Mouse (Mus musculus): ENCODE results near the gene Leng1. TPM values are rescaled to one million over a fixed set of nuclear protein-coding genes. Genes with fewer than 3 reads are reported as not detected.
"Not testable (repeated sequence)": the region's sequence is repeated elsewhere in the genome, so short reads cannot be mapped to it uniquely, and the experiment has no call there.

Leng1 gene
- polyA plus RNA-seq (2015; fragmentation: Nextera tagmentation; extraction: Ambion mirVana): 17.0 and 18.3 TPM in 2 replicates

DNA sequence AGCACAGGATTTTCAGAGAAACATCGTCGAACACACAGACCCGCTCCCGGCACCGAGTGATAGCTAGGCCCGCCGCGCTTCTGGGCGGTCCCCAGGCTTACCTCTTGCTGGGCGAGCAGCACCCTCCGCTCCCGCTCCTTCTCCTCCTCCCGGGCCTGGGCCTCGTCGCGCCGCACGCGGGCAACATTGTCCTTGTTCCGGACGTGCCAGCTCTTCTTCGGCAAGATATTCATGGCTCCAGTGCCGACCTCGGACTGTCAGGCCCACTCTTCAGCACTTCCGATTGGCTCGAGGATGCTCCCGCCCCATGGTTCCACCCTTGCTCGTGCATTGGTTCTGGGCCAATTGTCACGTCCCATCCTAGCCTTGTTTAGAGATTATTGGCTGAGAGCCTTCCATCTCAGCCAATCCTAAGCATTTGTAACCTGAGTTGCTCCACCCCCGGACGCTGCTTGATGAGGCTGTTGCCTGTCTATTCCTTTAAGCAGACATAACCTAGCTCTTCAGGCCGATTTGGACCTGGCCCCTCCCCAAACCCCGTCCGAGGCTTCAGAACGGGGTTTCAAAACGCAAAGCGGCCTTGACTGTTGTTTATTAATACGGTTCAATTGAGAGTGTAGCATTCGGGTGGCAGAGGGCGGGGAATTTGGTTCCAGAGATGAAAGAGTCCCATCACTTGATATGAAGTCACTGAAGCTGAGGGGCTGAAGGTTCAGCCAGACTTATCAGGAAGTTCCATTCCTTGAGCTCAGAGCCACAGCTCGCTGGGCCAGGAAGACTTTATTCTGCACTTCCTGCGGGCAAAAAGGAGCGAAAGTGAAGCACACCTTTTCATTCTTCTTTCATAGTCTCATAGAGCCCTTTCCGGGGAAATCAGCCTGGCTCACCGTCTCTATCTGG lies at the start of gene Leng1:
Gene Leng1, minus strand, starts transcription at position 626 of the 900 bp plus-strand sequence.
- no peaks in the 10 kb centered on the region for H3K27me3 ChIP-seq (replicated peaks)
- peak within 1 kb of the TSS; percentile 75 for H3K4me2 ChIP-seq
- H3K36me3 ChIP-seq: peaks cover 34% of the 10 kb centered on the region
- peak; percentile 95 for ATAC-seq (ENCODE audit: extremely low read depth, insufficient number of reproducible peaks, low FRiP score, low TSS enrichment)
- H3K9ac ChIP-seq: peak within 1 kb of the TSS; percentile 94
- H3K9me3 ChIP-seq: no peaks in the 10 kb centered on the region
- peak within 1 kb of the TSS; percentile 95 for H3K27ac ChIP-seq (replicated peaks)
- 3% methylated on average over 45 of the region's 45 CpGs for WGBS
- H3K4me3 ChIP-seq: peak within 1 kb of the TSS; percentile 79
- H3K4me1 ChIP-seq: peaks cover 38% of the 10 kb centered on the region

GRCm38 (mm10) chr7:3715249-3715648 lies 49.6 kb upstream of the Leng1 start:
- 27% methylated on average over 1 of the region's 1 CpGs for WGBS
- no peaks in the 10 kb centered on the region for H3K36me3 ChIP-seq
- H3K4me3 ChIP-seq: no peak overlapping the region
- H3K9me3 ChIP-seq: no peaks in the 10 kb centered on the region
- H3K27me3 ChIP-seq (replicated peaks): no peaks in the 10 kb centered on the region
- no peak overlapping the region for H3K27ac ChIP-seq (replicated peaks)
- H3K9ac ChIP-seq: no peak overlapping the region
- no peak for ATAC-seq (ENCODE audit: extremely low read depth, insufficient number of reproducible peaks, low FRiP score, low TSS enrichment)
- no peaks in the 10 kb centered on the region for H3K4me1 ChIP-seq
- H3K4me2 ChIP-seq: no peak overlapping the region

DNA sequence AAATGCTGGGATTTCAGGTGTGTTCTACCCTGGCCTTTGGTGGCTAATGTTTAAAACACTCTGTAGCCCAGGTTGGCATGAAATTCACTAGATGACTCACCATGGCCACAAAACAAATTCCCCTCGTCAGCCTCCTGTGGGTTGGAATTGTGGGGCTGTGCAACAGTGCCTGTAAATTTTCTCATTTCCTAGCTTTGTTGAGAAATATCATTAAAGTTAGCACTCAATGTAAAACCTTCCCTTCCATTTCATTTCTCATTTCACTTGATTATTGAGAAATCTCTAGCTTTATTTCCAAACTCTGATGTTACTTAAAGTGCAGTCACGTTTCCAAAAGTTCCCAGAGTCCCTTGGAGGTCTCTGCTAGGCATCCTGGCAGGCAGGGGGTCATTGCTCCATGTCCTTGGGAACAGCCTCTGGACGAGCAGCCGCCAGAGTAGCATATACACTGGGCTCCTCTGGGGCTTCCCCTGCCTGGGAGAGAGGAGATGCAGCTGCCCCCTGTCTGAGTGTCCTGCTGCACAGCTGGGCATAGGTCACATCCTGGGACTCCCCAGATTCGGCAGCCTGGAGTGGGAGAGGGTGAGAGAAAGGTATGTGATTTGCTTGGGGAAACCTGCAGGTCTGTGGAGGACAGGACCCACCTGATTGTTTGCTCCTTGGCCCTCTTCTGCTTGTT lies 46.8 kb upstream of the Leng1 start:
- H3K4me2 ChIP-seq: no peak overlapping the region
- H3K27me3 ChIP-seq (replicated peaks): no peaks in the 10 kb centered on the region
- no peak for ATAC-seq (ENCODE audit: extremely low read depth, insufficient number of reproducible peaks, low FRiP score, low TSS enrichment)
- WGBS: 35% methylated on average over 5 of the region's 5 CpGs
- no peaks in the 10 kb centered on the region for H3K9me3 ChIP-seq
- H3K9ac ChIP-seq: no peak overlapping the region
- no peaks in the 10 kb centered on the region for H3K4me1 ChIP-seq
- H3K27ac ChIP-seq (replicated peaks): no peak overlapping the region
- H3K4me3 ChIP-seq: no peak overlapping the region
- peaks cover 10% of the 10 kb centered on the region for H3K36me3 ChIP-seq

DNA sequence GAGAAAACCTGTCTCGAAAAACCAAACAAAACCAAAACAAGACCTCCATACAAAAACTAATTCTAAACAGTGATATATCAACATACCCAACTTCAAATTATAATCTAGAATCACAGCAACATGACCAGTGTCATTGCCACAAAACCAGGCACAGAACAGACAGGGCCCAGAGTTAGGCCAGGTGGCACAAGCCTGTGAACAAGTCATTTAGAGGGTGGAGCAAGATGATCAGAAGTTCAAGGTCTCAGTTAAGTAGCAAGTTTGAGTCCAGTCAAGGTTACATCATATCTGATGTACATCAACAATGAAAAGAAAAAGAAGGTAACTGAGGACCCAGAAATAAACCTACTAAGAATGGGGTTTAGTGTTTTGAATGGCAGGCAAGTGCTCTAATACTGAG lies 43.4 kb upstream of the Leng1 start:
- Histone ChIP-seq H3K9ac (no peak overlapping the region), H3K9me3 (no peaks in the 10 kb centered on the region), H3K4me2 (no peak overlapping the region), H3K27ac (replicated peaks) (no peak overlapping the region), H3K4me3 (no peak overlapping the region), H3K27me3 (replicated peaks) (no peaks in the 10 kb centered on the region), H3K4me1 (peaks cover 21% of the 10 kb centered on the region), H3K36me3 (peaks cover 40% of the 10 kb centered on the region)
- no peak for ATAC-seq (ENCODE audit: extremely low read depth, insufficient number of reproducible peaks, low FRiP score, low TSS enrichment)
- WGBS: 85% methylated on average over 1 of the region's 1 CpGs

DNA sequence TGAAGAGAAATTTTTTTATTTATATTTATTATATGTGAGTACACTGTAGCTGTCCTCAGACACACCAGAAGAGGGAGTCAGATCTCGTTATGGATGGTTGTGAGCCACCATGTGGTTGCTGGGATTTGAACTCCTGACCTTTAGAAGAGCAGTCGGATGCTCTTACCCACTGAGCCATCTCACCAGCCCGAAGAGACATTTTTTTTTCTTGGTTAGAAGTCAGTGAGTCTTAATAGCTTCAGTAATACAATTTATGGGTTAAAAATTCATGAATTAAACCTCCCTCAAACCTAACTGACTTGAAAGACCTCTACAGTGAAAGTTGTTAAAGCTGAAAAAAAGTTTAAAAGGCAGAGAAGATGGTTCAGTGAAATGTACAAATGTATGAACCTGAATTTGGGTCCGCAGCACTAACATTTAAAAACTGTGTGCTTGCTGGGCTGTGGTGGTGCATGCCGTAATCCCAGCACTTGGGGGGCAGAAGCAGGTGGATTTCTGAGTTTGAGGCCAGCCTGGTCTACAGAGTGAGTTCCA lies 42.9 kb upstream of the Leng1 start:
- not testable (repeated sequence) for H3K4me3 ChIP-seq; H3K9me3 ChIP-seq; ATAC-seq (ENCODE audit: extremely low read depth, insufficient number of reproducible peaks, low FRiP score, low TSS enrichment); H3K27ac ChIP-seq (replicated peaks); H3K9ac ChIP-seq; H3K4me2 ChIP-seq; H3K27me3 ChIP-seq (replicated peaks)
- Histone ChIP-seq H3K4me1 (peaks cover 21% of the 10 kb centered on the region), H3K36me3 (peaks cover 40% of the 10 kb centered on the region)
- WGBS: 48% methylated on average over 5 of the region's 5 CpGs

GRCm38 (mm10) chr7:3707568-3708413 lies 42.2 kb upstream of the Leng1 start:
- no peaks in the 10 kb centered on the region for H3K9me3 ChIP-seq
- H3K4me3 ChIP-seq: no peak overlapping the region
- peaks cover 40% of the 10 kb centered on the region for H3K36me3 ChIP-seq
- H3K4me2 ChIP-seq: no peak overlapping the region
- ATAC-seq (ENCODE audit: extremely low read depth, insufficient number of reproducible peaks, low FRiP score, low TSS enrichment): no peak
- peaks cover 21% of the 10 kb centered on the region for H3K4me1 ChIP-seq
- no peak overlapping the region for H3K27ac ChIP-seq (replicated peaks)
- H3K27me3 ChIP-seq (replicated peaks): no peaks in the 10 kb centered on the region
- H3K9ac ChIP-seq: no peak overlapping the region
- WGBS: 40% methylated on average over 7 of the region's 7 CpGs

GRCm38 (mm10) chr7:3707027-3707426 lies 41.4 kb upstream of the Leng1 start:
- WGBS: 42% methylated on average over 4 of the region's 4 CpGs
- Histone ChIP-seq H3K9ac (no peak overlapping the region), H3K4me3 (no peak overlapping the region), H3K4me1 (peaks cover 21% of the 10 kb centered on the region), H3K27me3 (replicated peaks) (no peaks in the 10 kb centered on the region), H3K27ac (replicated peaks) (0 out of 2 replicates have a peak overlapping the region, but pooled peaks have one; percentile 9), H3K36me3 (peaks cover 41% of the 10 kb centered on the region), H3K9me3 (no peaks in the 10 kb centered on the region), H3K4me2 (peak overlapping the region; percentile 78; the same call in 1 of the 2 replicates)
- no peak for ATAC-seq (ENCODE audit: extremely low read depth, insufficient number of reproducible peaks, low FRiP score, low TSS enrichment)

- Histone ChIP-seq H3K9me3 (no peaks in the 10 kb centered on the region), H3K4me2 (peak overlapping the region; percentile 78), H3K27ac (replicated peaks) (peak overlapping the region; percentile 33; the same call in 1 of the 2 replicates), H3K36me3 (peaks cover 47% of the 10 kb centered on the region), H3K4me1 (peaks cover 21% of the 10 kb centered on the region), H3K27me3 (replicated peaks) (no peaks in the 10 kb centered on the region), H3K9ac (peak overlapping the region; percentile 96), H3K4me3 (peak overlapping the region; percentile 90)
- no peak for ATAC-seq (ENCODE audit: extremely low read depth, insufficient number of reproducible peaks, low FRiP score, low TSS enrichment)
- WGBS: 60% methylated on average over 11 of the region's 11 CpGs
Observed at GRCm38 (mm10) chr7:3706343-3706934, 40.8 kb upstream of the Leng1 start.

DNA sequence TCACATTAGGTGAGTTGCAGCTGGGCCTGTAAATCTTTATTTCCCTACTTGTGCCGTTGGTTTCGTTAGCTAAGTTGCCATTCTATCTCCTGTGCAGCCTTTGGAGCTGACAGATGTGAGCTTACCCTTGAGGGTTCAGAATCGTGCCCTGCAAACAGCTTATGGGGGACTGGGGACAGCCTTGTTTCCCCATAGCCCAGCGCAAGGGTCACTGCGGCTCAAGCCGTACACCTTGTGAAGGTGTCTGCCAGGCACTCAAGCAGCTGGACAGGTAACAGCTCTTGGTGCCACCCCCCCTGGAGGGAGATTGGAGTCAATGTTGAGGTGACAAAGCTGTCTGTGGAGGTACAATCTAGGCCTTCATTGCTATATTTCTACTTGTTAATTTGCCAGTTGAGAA lies 40.3 kb upstream of the Leng1 start:
- no peak for ATAC-seq (ENCODE audit: extremely low read depth, insufficient number of reproducible peaks, low FRiP score, low TSS enrichment)
- Histone ChIP-seq H3K4me2 (peak overlapping the region; percentile 78), H3K4me1 (peaks cover 21% of the 10 kb centered on the region), H3K27me3 (replicated peaks) (no peaks in the 10 kb centered on the region), H3K36me3 (peaks cover 52% of the 10 kb centered on the region), H3K9me3 (no peaks in the 10 kb centered on the region), H3K4me3 (peak overlapping the region; percentile 90), H3K9ac (peak overlapping the region; percentile 96), H3K27ac (replicated peaks) (0 out of 2 replicates have a peak overlapping the region, but pooled peaks have one; percentile 33)
- 37% methylated on average over 6 of the region's 6 CpGs for WGBS

- not testable (repeated sequence) for H3K9me3 ChIP-seq; ATAC-seq (ENCODE audit: extremely low read depth, insufficient number of reproducible peaks, low FRiP score, low TSS enrichment); H3K27me3 ChIP-seq (replicated peaks)
- peaks cover 21% of the 10 kb centered on the region for H3K4me1 ChIP-seq
- H3K36me3 ChIP-seq: peaks cover 57% of the 10 kb centered on the region
- H3K27ac ChIP-seq (replicated peaks): peak overlapping the region; percentile 94
- peak overlapping the region; percentile 96 for H3K9ac ChIP-seq
- peak overlapping the region; percentile 78 for H3K4me2 ChIP-seq
- peak overlapping the region; percentile 90 for H3K4me3 ChIP-seq
- 11% methylated on average over 7 of the region's 7 CpGs for WGBS
Observed at GRCm38 (mm10) chr7:3705461-3705860, 39.8 kb upstream of the Leng1 start.

Data from heart, embryonic 13.5 days (tissue).